Mouse (Mus musculus) MN1 (cell line): ENCODE results near the gene Hadh.
A peak's percentile ranks its signal among the peaks of the same experiment; 100 is the strongest.

Experiments used
- DNase-seq: peaks from one replicate; pipeline ENCODE4 v3.0.0-alpha.2; 2016; ENCODE audit warnings: low spot score

The Hadh gene

DNA sequence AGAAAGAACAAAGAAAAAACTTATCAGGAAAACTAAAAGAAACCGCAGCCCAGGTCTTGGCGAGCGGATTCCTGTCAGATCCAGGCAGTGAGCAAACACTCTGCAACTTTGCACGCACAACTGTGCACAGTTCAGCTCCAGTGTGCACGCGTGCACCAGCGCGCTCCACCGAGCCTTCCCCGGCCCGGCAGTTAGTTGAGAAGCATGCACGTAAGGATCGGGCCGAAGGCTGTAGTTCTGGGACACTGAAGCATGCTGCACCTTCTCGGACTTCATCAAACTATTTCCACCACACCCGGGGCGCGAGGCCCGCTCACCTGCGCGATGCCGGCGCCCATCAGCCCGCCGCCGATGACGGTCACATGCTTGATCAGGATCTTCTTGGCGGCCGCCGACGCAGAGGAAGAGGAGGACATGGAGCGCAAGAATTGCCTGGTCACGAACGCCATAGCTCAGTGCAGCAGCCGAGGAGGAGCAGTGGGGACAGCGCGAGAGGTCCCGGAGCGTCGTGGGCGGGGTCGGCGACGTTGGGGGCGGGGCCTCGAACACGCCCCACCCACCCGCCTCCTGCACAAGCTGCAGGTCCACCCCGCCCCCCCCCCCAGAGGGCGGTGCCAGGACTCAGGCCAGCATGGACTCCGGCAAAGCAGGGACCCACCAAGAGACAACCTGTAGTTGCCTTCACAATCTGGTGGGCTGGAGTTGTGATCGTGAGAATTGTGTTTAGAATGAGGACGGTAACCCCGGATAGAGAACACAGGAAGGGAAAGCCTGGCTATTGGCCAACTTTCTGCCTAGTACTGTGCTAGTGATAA lies at the start of gene Hadh:
Gene Hadh (minus strand): TSS at position 543 of the 815 bp plus-strand sequence.
- peak; percentile 84 for DNase-seq

- DNase-seq, result peak; percentile 77
Measured at GRCm38 (mm10) chr3:131320184-131320583, 48.3 kb upstream of the Hadh start.

DNA sequence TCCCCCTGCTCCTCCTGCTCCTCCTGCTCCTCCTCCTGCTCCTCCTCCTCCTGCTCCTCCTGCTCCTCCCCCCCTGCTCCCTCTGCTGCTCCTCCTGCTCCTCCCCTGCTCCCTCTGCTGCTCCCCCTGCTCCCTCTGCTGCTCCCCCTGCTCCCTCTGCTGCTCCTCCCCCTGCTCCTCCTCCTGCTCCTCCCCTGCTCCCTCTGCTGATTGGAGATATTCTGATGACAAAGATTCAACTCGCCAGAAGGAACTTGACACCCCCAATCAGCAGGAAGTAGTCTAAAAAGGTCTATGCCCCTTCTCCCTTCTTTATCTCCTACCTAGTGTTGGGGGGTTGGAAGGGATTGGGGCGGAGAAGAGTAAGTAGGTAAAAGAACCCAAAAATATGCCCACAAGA lies 46.3 kb upstream of the Hadh start:
- no peak for DNase-seq

- DNase-seq, result no peak
Measured at GRCm38 (mm10) chr3:131317126-131317525, 45.2 kb upstream of the Hadh start.

DNA sequence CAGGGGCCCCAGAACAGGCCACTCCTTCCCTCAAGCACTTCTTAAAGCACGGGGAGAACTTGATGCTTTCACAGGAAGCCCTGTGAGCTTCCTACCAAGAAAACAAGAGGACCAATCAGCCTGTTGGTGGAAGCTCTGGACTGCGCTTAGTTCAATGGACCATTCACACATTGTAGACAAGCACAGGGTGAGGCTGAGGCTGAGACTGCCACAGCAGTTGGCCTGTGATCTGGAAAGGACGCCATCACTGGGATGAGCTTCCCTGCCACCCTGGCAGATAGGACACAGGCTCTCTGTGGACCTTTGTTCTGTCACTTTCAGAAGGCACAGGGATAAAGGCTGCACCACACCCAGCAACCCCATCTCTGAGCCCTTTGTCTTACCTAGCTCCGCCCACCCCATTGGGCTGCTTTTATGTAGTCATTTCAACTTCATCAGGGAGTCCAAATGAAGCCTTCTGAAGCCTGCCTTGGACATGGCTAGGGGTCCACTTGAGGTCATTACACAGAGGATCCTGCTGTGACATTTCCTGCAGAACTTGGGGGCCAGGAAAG lies 44.1 kb upstream of the Hadh start:
- no peak for DNase-seq

DNA sequence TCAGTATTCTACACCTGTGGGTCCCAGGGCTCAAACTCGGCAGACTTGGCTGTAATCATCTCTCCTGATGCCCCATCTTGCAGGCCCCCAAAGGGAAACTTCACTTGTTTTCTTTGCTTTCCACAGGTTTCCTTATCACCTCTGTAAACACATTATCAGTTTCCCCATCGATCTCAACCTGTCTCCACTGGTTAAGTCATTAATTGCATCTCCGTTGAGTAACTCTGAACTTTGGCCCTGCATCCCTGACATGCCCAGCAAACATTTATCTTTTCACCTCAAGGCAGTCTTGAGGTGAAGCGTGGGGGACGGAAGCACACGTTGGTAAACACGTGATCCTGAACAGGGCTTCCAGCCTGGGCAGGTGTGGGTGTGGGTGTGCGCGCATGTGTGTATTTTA lies 40.4 kb upstream of the Hadh start:
- DNase-seq, result no peak

DNA sequence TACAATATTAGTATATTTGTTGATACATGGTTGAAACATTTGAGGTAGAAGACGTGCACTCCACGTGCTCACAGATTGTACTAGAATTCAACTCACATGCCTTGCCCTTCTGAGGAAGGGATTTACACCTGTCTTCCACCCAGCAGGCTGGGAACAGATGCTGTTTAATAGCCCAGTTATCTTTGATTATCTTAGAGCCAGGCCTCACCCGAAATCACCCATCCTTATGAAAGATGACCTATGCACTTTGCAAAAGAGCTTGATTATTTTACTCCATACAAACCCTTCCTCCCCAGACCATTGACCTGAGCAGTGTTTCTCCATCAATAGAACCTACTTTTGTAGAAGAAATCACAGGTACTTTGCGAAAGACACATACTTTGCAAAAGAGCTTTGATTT lies 38.7 kb upstream of the Hadh start:
- no peak for DNase-seq

DNA sequence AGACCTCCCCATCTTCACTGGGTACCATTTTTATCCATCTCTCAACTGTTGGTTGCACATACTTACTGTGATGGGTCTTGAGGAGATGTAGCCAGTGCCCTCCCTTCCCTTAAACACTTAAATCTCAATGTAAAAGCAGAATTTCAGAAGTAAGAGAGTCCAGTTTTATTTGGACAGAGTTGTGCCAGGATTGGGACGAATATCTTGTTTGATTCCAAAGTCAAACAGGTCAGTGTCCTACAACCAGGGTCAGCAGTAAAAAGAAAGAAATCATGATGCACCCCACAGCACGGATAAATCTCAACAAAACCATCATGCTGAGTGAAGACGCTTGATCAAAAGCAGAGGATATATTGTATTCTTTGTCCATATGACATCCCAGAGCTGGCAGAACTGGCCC lies 35.9 kb upstream of the Hadh start:
- no peak for DNase-seq

GRCm38 (mm10) chr3:131306255-131306654 lies 34.4 kb upstream of the Hadh start:
- no peak for DNase-seq

- DNase-seq, result no peak
Measured at GRCm38 (mm10) chr3:131303320-131303714, 31.4 kb upstream of the Hadh start.

- peak; percentile 92 for DNase-seq
Measured at GRCm38 (mm10) chr3:131302452-131303319, 30.8 kb upstream of the Hadh start, which contains the start of gene Cyp2u1. Gene Cyp2u1 (minus strand): TSS chr3:131303227.

DNA sequence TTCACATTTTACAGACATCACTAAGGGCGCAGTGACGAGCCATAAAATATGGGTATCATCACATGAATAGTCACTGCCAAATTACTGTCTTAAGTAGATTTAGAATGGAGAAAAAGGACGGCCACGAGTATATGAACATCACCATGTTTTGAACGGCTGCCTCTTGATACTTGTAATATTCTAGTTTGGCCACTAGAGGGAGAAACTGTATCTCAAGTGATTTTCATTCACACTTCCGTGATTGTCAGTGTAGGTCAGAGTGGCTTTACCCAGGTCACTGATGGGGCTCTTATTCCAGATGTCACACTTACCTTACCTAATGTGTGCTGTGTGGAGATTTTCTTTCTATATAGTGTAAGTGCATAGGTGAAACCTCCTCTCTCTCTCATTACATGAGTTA lies 28.0 kb upstream of the Hadh start:
- peak; percentile 78 for DNase-seq

- DNase-seq, result no peak
Measured at GRCm38 (mm10) chr3:131299078-131299477, 27.2 kb upstream of the Hadh start.

DNA sequence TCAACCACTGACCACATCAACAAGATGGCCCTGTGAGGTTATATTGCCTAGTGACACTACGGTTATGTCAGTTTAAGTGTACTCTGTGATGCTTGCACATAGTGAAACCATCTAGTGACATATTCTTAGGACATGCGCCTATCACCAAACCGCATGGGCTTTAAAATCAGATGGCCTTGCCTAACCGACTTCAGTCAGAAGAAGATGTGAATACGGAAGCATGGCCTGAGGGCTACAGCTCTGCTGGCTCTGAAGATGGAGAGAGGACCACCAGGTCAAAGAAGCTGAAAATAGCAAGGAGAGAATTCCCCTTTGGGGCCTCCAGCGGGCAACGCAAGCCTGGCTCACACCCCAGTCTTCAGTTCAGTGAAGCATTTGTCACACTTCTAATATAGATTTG lies 25.0 kb upstream of the Hadh start:
- no peak for DNase-seq

DNA sequence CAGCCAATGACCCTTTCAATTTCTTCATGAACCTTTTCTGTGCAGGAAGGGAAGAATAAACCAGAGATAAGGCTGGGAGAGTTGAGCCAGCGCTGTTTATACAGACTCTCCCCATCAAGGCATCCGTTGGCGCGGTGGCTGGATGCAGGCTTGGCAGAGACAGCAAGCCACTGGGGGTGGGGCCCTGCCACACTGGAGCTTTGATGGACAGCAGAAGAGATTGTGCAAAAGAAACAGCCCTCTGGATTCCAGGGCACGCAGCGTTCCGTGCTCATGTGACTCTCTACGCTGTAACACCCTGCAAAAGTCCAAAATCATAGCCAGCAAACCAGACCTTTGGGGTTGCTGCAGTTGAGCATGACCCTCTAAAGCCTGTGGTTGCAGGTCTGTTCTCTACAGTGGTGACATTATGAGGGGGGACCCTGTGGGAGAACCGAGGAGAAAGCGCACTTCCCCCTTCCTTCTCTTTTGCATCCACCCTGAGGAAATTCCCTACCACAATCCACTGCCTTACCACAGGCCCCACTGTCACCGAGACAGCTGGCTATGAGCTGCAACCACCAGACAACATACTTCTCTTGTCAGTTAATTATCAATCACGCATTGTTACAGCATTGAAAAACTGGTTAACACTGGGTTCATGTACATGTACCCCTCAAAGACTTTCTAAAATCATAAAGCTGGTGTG lies 23.8 kb upstream of the Hadh start:
- peak; percentile 61 for DNase-seq

DNA sequence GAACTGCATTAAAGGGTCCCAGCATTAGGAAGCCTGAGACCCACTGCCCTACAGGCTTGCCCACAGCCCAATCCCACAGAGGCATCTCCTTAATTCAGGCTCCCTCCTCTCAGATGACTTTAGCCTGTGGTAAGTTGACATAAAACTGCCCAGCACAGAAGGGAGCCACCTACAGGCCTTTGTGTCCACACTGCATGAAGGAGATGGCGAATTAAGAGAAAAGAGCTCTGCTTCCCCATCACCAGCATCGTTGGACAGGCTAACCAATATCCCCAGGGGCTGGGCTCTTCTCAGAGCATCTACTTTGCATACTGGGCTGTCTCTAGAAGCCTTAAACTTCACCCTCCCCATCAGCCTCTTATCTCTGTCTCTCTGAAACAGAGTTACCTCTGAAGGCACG lies 22.6 kb upstream of the Hadh start:
- peak; percentile 56 for DNase-seq

DNA sequence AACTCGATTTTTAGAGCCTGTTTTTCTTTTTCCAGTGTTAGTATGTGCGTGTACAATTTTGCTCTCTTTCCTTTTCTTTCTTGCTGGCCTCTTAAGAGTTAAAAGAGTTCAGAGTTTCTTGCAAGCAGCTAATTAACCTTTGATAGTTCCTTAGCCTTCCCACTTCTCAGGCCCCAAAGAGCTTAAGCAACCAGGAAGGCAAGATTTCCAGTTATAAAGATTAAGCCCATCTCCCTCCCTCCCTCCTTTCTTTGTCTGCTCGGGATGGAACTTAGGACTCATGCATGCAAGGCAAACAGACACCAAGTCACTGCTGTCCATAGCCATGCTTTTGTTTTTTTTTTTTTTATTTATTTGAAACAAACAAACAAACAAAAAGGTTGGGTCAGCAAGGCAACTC lies 21.1 kb upstream of the Hadh start:
- DNase-seq, result no peak

- no peak for DNase-seq
Measured at GRCm38 (mm10) chr3:131292349-131292748, 20.4 kb upstream of the Hadh start.

- DNase-seq, result no peak
Measured at GRCm38 (mm10) chr3:131291890-131292289, 20.0 kb upstream of the Hadh start.

GRCm38 (mm10) chr3:131274151-131274550 lies 2.2 kb upstream of the Hadh start:
- no peak for DNase-seq

GRCm38 (mm10) chr3:131272374-131273100 lies 636 bp upstream of the Hadh start:
- DNase-seq, result no peak

GRCm38 (mm10) chr3:131271157-131271556 lies 744 bp downstream of the Hadh start:
- DNase-seq, result peak; percentile 34
